Mouse (Mus musculus): ENCODE measurements around the gene Ncoa1.
"Not testable (repeated sequence)": the region's sequence is repeated elsewhere in the genome, so short reads cannot be mapped to it uniquely, and the experiment has no call there.

Ncoa1 gene

DNA sequence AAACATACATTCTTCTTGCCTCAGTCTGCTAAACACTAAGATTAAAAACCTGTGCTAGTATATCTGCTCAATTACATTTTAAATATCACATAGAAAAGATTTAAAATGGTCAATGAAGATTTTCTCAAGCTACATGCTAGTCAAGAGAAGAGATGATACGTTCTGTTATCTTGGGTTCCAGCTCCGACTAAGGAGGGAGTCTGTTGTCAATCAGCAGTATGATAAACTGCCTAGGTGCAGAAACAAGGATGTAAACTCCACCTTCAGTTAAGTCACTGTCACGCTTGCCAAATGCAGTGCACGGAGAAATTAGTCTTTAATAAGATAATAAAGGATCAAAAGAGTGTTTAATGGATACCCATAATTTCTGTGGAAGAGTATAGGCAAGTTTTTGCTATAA is 178.4 kb downstream of the Ncoa1 start:
- DNase-seq, result no peak

DNA sequence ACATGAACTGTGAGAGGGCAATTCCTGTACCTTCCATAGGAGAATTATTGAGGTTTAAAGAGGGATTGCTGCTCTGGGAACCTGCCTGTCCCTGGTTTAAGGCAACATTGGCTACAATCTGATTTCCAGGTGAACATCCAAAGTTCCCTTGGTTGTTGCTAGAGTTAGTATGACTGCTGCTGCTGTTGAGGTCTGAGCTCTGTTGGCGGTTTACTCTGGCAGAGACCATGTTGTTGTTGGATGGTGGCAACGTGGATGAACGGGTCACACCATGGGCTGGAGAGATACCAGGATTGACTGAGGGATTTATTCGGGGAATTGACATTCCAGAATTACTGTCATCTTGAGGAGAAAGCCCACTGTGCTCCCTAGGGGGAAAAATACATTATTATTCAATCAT is 181.1 kb downstream of the Ncoa1 start:
- DNase-seq, result no peak

DNA sequence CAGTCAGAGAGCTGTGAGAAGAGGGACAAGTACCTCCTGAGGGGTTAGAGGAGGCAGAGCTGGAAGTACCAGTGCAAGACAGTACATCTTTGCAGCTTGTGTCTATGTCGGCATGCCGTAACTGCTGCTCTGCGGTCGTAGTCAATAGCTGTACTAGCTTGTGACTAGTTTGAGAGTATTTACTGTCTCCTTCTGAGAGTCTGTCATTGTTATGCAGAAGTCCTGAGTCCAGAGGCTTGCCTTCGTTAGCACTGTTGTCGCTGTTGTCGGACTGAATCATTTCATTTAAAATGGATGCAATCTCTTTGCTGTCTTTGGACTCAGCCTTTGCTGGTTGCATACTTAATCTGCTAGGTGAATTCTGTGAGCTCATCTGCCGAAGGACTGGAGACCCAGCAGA is 181.7 kb downstream of the Ncoa1 start:
- no peak for DNase-seq

DNA sequence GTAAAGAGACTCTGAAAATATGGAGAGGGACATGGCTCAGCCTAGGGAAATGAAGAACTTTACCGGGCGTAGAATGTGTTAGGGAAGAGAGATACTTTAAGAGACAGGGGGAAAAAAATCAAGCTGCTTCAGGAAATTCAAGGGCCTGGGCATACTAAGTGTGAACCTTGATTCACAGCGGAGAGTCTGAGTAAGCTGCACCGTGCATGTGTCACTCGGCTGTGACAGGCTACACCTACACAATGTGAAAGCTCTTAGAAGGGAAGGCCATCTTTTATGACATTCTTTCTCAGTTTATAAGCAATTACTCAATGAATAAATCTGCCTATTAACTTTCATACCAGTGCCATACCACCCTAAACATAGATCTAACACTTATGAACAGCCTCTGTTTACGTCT is 183.2 kb downstream of the Ncoa1 start:
- DNase-seq, result no peak

DNA sequence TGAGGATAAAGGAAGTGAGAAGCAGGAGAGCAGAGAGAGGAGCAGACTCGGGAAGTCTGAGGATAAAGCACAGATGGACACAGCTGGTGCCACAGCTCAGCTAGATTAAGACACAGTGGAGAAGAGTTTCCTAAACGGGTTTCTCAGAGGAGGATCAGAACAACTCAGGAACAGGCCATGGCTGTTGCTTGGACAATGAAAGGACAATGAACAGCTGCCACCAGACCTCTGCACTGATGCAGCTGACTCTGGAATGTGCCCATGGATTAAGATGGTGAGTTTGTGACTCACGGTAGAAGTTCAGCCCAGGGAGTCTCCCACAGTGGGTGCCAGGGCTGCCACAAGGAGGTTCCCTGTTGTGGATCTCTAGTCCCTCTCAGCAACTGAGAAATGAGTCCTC is 191.8 kb downstream of the Ncoa1 start:
- DNase-seq, result no peak

DNA sequence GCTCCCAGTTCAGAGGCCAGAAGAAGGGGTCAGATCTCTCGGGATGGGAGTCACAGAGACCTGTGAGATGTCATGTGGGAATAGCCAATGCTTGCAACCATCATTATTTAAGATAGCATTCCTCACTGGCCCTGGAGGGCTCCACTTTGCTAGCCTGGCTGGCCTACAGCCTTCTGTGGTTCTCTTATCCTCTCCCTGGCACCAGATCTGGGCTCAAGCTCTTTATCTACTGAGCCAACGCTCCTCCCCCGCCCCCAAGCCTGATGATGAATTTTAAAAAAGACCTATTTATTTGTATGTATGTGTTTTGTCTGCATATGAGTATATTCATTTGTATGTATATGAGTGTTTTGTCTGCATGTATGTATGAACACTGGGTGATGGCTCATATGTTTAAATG is 197.1 kb downstream of the Ncoa1 start:
- no peak for DNase-seq

DNA sequence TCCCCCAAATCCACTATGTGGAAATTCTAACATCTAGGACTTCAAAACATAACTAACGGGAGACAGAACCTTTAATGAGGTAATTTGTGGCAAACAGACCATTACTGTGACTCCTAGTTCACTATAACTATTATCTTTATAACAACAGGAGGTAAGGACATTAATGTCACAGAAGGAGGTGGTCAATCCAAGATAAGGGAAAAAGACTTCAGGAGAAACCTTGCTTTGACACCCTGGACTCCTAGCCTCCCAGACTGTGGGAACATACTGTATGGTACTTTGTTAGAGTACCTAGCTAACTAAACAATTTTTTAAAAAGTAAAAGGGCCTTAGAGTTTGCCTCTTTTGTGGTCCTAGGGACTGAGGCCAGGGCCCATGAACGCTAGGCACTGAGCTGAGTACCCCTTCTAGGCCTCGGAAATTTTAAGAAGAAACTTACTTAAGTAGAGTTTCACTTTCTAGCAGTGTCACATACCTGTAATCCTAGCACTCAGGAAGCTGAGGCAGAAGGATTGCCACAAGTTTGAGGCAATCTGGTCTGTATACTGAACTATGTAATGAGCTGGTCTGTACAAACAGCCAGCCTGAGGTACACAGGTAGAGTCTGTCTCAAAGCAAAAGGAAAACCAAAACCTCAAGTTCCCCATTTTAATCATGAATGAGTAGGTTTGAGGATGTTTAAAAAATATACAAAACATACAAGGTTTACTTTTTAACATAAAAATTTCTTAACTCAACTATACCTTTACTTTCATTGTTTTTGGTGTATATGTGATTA is 197.8 kb downstream of the Ncoa1 start:
- DNase-seq, result no peak

DNA sequence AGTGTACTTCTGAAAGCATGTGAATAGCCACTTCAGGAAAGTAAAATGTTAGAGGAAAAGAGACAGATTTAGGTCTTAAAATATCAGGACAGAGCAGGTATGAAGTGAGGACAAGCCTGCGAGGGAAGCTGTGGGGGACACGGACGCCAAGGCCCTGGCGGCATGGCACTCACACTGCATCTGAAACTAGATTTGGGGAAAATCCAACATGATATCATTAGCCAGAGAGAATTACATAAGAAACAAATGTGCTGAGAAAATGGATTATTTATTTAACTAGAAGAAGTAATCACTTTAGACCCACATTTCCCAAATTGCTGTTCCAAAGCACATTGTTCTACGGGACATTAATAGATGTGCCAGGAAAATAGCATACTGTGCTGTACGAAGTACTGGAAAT is 205.9 kb downstream of the Ncoa1 start:
- DNase-seq, result no peak

DNA sequence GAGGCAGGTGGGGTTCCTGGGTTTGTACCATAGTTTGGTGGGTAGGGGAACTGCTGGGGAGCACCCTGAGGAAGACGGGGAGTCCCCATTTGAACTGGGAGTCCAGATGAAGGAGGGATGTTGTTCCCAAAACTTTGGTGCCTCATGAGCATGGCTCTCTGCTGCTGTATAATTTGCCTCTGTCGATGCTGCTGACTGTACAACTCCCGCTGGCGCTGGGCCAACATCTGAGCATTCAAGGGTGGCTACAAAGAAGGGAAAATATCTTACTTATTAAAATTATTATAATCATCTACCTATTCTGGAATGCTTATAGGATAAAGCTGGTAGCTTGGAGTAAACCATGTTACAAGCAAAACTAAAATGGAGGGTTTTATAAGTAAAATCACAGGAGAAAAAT is 209.2 kb downstream of the Ncoa1 start:
- no peak for DNase-seq

DNA sequence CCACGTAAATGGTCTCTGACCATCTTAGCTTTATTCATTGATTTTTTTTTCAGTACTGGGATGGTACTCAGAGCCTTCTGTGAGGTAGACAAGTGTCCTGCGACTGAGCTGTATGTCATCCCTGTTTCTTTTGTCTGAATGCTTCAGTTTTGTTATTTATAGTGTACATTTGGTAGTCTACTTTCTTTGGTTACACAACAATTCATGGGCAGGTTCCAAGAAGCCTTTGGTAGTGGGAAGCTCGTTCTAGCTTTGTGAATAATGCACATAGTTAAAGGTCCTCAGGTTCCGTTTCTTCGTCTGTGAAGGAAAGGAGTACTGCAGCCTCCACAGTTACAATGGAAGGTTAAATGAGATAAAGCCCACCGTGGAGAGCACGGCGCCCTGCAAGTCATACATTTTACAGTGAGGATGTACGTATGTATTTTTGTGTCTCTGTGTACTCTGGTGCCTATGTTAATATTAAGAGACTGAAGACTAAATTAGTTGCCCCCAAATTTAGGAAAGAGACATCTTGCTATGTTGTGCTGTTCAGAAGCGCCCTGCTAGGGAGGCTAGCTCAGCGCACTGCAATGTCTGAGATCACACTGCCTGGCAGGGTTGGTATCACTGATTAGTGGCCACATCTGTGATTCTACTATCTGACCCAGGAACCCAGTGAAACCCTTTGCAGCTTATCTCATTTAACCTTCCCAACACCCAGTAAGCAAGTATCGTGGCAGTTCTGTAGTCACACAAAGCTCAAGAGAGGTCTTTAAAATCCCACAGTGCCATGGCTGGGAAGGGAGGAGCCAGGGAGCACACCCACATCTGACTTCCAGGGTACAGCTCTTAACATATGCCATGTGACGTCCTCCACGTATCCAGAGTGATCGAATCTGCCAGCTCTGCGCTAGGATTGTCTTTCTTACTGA is 224.0 kb downstream of the Ncoa1 start:
- no peak for DNase-seq

DNA sequence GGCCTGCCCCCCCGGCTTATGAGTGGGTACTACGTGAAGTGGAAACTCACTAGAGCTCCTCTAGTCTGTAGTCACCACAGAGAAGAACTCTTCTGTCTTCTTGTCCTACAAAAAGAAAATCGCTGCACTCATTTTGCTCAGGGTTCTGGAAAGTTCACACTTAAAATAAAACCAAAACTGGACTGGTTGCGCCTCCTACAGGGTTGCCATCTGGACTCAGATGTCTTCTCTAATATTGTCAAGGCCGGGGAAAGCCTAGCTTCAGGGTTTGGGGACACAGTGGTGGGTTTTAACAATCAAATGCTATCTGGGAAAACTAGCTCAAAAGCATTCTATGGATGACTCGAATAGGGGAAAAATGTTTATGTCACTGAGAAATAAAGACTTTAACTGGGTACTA is 227.2 kb downstream of the Ncoa1 start:
- DNase-seq, result no peak

DNA sequence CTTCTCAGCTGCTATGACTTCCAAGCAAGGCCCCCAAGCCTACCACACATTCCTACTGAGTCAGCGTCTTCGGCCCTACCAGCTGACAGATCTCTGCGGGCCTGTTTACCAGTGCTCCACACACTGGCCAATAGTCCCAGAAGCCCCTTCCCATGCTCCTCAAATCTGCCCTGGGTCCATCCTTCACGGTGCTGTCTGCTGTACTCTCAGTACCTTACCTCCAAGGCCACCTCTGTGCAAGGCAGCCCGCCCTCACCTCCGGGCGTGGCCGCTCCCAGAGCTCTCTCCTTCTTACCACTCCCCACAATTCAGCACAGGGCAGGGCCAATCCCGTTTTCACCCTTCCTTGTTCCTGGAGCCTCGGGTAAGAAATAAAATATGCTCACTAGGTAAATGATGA is 231.2 kb downstream of the Ncoa1 start:
- no peak for DNase-seq

DNA sequence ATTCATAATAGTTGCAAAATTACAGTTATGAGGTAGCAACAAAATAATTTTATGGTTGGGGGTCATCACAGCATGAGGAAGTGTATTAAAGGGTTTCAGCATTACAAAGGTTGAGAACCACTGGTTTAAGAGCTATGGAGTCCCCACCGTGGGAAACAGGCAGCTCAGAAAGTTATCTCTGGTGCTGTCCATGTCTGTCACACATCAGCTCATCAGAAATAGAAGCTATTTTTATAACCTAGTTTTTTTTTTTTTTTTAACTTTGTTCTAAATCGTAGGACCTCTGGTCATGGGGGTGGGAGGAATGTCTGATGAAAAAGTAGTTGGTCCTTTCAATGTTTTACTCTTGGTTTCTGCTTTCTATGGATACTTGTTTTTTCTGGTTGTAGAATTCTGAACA is 233.2 kb downstream of the Ncoa1 start:
- no peak for DNase-seq

DNA sequence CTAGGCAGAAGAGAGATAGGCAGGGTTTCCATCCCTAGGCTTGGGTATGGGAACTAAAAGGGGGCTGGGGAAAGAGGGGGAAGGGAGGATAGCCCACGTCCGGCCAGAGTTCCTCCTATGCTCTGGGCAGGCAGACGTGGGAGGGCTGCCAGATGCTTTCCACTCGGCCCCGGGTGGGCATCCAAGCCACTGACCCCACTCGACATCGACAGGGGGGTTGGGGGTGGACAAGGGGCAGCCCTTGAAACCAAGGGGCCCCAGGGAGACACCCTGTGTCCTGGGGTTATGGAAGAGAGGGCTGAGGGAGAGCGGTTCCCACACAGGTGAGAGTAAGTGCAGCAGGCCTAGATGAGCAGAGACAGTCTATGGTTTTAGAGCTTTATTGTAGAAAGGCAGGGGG is 236.7 kb downstream of the Ncoa1 start:
- not testable (repeated sequence) for DNase-seq

DNA sequence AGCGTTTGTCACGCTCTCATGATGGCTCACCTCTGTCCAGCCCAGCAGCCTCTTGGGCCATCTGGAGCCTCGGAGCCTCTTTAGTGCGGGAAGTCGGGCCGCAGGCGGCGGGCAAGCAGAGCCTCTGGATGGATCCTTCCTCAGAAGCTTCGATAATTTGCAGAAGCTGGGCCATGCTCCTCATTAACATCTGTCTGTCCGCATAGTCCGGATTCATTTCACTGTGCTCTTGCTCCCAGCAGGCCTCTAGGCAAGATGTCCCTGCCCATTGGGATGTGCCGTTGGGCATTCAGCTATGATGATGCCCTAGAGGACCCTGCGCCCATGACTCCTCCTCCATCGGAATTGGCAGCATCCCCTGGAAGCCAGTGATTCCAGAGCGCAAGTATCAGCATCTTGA is 239.5 kb downstream of the Ncoa1 start:
- no peak for DNase-seq

DNA sequence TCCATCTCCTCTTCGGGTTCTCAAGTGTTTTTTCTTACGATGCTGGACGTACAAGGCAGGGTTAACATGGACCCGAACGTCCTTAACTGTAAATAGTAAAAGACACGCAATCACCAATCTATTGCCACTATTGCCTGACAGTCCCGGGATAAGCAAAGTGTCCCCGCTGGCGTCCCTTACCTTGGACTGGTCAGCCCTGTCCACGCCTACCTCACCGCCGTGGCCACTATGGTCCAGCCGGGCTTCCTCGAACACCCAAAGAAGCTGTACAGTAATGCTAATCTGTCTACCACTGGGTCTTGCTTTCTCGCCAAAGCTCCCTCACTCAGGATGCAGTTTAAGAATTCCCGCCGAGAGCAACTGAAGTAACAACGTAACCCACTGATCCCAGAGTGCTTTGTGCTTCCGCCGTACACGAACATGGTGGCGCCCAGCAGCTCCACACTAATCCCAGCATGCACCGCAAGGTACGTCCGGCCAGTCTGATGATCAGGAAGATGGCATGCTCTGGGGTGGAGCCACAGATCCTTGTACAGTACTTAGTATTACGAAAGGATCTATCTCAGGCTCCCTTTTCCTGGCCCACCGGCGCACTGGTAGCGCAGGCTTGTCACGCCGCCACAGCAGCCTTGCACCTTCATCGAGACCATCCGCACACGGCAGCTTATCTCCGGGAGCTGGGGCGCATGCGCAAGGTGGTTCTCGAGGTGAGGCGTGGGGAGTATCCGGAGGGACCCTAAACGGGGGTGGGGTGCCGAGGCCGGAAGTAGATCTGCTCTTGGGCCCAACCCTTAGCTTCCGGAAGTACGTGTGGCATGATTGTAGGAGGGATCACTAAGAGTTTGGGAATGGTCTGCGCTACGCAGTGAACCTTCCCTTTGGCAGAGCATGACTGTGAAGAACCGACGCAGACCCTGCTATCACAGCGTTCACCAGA is 243.1 kb downstream of the Ncoa1 start, which contains the start of the genes Ptrhd1 and Cenpo:
Ptrhd1 (plus strand) TSS at position 456 of the 937 bp plus-strand sequence.
Cenpo (minus strand) TSS at position 723 of the 937 bp plus-strand sequence.
- DNase-seq, result peak; percentile 96

DNA sequence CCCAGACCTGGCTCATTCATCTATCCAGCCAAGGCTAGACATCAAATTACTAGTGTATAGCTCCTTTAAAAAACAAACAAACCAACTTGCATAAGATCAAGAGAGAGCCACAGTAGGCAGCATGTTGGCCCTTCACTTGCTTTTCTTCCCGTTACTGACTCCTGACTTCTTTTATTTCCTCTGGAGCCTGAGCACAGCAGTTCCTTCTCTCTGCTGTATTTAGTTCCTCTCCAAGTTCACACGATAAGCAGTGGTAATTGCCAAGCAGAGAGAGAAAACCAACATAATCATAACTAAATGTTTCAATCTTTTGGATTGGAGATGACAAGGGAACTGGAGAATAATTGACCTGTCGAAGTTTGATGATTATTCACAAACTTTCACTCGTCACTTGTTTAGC is 244.2 kb downstream of the Ncoa1 start:
- no peak for DNase-seq

DNA sequence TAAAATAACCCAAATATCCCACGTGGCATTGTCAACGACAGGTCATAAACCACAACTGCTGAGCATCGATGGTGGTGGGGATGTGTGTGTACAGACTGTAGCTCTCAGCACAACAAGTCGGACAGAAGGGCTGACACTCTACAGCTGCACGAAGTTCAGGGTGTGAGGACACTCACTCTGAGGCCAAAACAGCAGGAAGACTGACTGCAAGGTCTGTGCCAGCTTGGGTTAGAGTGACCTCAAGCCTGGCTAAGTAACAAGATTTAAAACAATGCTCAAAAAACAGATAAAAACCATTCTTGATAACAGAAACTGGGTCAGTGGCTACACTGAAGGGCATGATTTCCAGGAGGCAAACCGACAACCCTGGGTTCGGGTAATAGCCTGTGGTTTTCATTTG is 246.8 kb downstream of the Ncoa1 start:
- DNase-seq, result no peak

DNA sequence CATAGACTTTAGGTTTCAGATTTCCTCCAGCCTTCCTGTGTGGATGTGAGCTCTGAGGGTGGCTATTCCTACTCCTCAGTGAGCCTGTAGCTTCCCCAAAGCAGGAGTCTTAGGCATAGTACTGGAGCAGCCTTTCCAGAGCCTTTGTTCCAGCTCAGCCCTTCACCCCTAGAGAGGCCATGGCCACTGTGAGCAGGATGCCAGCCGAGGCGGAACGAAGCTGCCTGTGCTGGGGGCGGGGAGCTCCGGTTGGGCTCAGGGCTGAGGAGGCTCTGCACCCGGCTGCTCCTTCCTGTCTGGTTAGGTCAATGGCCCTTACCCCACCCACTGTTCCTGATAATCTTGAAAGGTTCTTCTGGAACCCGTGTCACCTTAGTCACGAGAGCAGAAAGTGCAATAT is 264.1 kb downstream of the Ncoa1 start:
- DNase-seq, result peak; percentile 21

DNA sequence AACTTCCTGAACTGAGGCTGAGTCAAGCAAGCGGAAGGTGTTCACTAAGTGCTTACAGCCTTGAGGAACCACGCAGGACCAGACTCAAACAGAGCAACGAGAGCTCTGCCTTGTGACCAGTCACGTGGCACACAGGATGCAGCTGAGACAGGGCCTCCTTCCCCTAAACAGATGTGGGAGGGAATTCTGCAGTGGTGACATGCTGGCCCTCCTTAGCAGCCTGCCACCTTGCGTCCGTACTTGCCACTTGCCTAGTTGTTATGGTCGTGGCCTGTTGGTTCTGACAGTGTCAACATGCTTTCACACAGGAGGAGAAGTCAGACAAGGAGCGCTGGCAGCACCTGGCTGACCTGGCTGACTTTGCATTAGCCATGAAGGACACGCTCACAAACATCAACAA is 265.8 kb downstream of the Ncoa1 start:
- no peak for DNase-seq

DNA sequence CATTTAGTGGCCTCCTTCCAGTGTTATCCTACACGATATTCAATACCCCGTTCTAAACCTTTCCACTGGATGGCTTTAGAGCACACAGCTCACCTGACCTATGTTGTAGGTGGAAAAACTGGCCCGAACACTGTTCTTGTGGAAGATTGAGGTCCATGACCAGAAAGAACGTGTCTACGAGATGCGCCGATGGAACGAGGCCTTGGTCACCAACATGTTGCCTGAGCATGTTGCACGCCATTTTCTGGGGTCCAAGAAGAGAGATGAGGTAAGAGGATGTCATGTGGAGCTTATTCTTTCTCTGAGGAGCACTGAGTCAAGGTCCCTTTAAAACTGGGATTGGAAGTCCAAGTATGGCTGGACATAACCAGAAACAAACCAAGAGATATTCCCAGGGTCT is 267.8 kb downstream of the Ncoa1 start:
- no peak for DNase-seq

DNA sequence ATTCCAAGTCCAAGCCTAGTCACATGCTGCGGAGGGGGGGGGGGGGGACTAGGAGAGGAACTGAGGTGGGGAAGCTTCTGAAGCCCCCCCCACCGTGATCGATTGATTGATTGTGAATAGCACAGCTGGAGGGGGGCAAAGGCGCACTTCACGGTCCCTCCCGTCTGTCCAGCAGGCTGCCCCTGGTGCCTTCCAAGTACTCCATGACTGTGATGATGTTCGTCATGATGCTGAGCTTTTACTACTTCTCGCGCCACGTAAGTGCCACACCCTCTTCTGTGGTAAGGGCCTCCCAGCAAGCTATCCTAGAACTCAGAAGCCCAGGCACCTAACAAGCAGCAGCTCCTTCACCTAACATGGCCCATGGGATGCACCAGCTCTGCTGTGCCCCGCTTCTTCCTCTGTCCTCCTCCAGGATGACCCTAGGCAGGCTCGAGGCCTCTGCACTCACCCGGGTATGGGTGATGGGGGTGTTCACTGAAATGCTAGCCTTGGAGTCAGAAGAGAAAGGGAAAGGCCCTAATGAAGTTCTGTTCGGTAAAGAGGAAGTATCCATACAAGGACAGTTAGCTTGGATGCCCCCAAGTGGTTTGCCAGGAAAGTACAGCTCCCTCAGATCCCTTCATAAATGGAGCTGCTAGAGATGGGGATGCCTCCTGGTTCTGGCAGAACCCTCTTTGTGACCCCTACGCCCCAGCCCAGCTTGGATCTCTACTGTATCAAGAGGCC is 268.4 kb downstream of the Ncoa1 start:
- peak; percentile 48 for DNase-seq
